Mouse (Mus musculus) urinary bladder, postnatal 4 days (tissue): ENCODE data around the gene Psen2.

ENCODE experiments used
- DNase-seq, 2 experiments: peaks; one replicate each; pipeline ENCODE4 v3.0.0; 2021 to 2022; ENCODE audit warnings: low spot score in 2 of 2

Gene Psen2

GRCm38 (mm10) chr1:180263364-180263997 lies at the start of gene Psen2:
Gene Psen2, minus strand, starts transcription at chr1:180263438.
- DNase-seq: peak in 1 of 2 experiments; percentile 57

GRCm38 (mm10) chr1:180312792-180313311 lies 49.6 kb upstream of the Psen2 start:
- peak in 1 of 2 experiments; percentile 41 for DNase-seq

GRCm38 (mm10) chr1:180312286-180312685 lies 49.0 kb upstream of the Psen2 start:
- no peak for DNase-seq

- DNase-seq: no peak
Measured at GRCm38 (mm10) chr1:180308897-180309296, 45.7 kb upstream of the Psen2 start.

GRCm38 (mm10) chr1:180307661-180308060 lies 44.4 kb upstream of the Psen2 start:
- peak in 1 of 2 experiments; percentile 23 for DNase-seq

- no peak for DNase-seq
Measured at GRCm38 (mm10) chr1:180306889-180307288, 43.7 kb upstream of the Psen2 start.

GRCm38 (mm10) chr1:180303600-180303999 lies 40.4 kb upstream of the Psen2 start:
- DNase-seq: no peak

- DNase-seq: no peak
Measured at GRCm38 (mm10) chr1:180302253-180303120, 39.2 kb upstream of the Psen2 start.

GRCm38 (mm10) chr1:180300997-180301396 lies 37.8 kb upstream of the Psen2 start:
- DNase-seq: no peak

- no peak for DNase-seq
Measured at GRCm38 (mm10) chr1:180300292-180300691, 37.1 kb upstream of the Psen2 start.

- DNase-seq: no peak
Measured at GRCm38 (mm10) chr1:180299697-180300096, 36.5 kb upstream of the Psen2 start.

GRCm38 (mm10) chr1:180296088-180296487 lies 32.9 kb upstream of the Psen2 start:
- DNase-seq: no peak

GRCm38 (mm10) chr1:180290358-180290757 lies 27.1 kb upstream of the Psen2 start:
- no peak for DNase-seq

- DNase-seq: no peak
Measured at GRCm38 (mm10) chr1:180289788-180290187, 26.6 kb upstream of the Psen2 start.

- no peak for DNase-seq
Measured at GRCm38 (mm10) chr1:180288872-180289468, 25.7 kb upstream of the Psen2 start.

GRCm38 (mm10) chr1:180288227-180288626 lies 25.0 kb upstream of the Psen2 start:
- DNase-seq: no peak

GRCm38 (mm10) chr1:180286081-180286831 lies 23.0 kb upstream of the Psen2 start:
- no peak for DNase-seq

- DNase-seq: no peak
Measured at GRCm38 (mm10) chr1:180283813-180284768, 20.9 kb upstream of the Psen2 start.

- DNase-seq: no peak
Measured at GRCm38 (mm10) chr1:180282581-180282980, 19.3 kb upstream of the Psen2 start.

GRCm38 (mm10) chr1:180279648-180280047 lies 16.4 kb upstream of the Psen2 start:
- DNase-seq: peak in 1 of 2 experiments; percentile 66
